Mouse (Mus musculus) CH12.LX (cell line): ENCODE results near the gene Bdh1. TPM values are rescaled to one million over a fixed set of nuclear protein-coding genes. Genes with fewer than 3 reads are reported as not detected.

Experiments used
- DNase-seq: peaks from one replicate; pipeline ENCODE4 v3.0.0-alpha.2; 2013; ENCODE audit errors: extremely low read depth
- H3K27ac ChIP-seq: 2 replicates; pipeline ENCODE4 v1.5.1; 2012; ENCODE audit warnings: low read depth, mild to moderate bottlenecking, control low read depth, moderate library complexity; ENCODE audit not compliant: insufficient read depth
- H3K27me3 ChIP-seq: replicated peaks from 2 replicates; pipeline ENCODE3; 2012; ENCODE audit warnings: inconsistent platforms
- H3K36me3 ChIP-seq, 2 experiments: replicated peaks in 1 of 2; 2 replicates each; pipeline versions ENCODE3 to v1.6.1; 2012; ENCODE audit warnings: inconsistent platforms in 1 of 2, low read length in 1 of 2, mild to moderate bottlenecking in 1 of 2, mixed read lengths in 1 of 2, moderate library complexity in 1 of 2; ENCODE audit not compliant: control insufficient read depth in 1 of 2, insufficient read depth in 1 of 2
- H3K4me1 ChIP-seq, 2 experiments: 2 replicates each; pipeline ENCODE4 v1.6.1; 2012; ENCODE audit warnings: inconsistent platforms in 1 of 2, moderate library complexity in 1 of 2; ENCODE audit not compliant: insufficient read depth in 2 of 2, control insufficient read depth in 1 of 2
- H3K4me2 ChIP-seq: 2 replicates; pipeline ENCODE4 v1.6.1; 2012; ENCODE audit warnings: low read depth, mild to moderate bottlenecking, control low read depth; ENCODE audit not compliant: poor library complexity, insufficient read depth, severe bottlenecking
- H3K4me3 ChIP-seq, 3 experiments: fragments of 150-350 bp in 1 of 3; sonication (generic) in 1 of 3; replicated peaks in 1 of 3; 2 replicates each; pipeline versions ENCODE3 to v1.5.1; 2011 to 2012; ENCODE audit warnings: low read depth in 2 of 3, low read length in 2 of 3, mild to moderate bottlenecking in 2 of 3, moderate library complexity in 2 of 3, control low read depth in 1 of 3, improper control_type of control experiment in 1 of 3, inconsistent platforms in 1 of 3, mixed read lengths in 1 of 3; ENCODE audit not compliant: poor library complexity in 1 of 3
- H3K79me2 ChIP-seq: replicated peaks from 2 replicates; pipeline ENCODE4 v1.6.1; 2012; ENCODE audit warnings: mild to moderate bottlenecking, moderate library complexity; ENCODE audit not compliant: control insufficient read depth, poor library complexity, insufficient read depth, severe bottlenecking; ENCODE audit errors: extremely low read depth
- H3K9ac ChIP-seq: 2 replicates; pipeline ENCODE4 v1.6.1; 2012; ENCODE audit warnings: low read depth, mild to moderate bottlenecking, control low read depth, moderate library complexity; ENCODE audit not compliant: insufficient read depth
- H3K9me3 ChIP-seq: replicated peaks from 2 replicates; pipeline ENCODE3; 2012; ENCODE audit warnings: low read length, inconsistent platforms, mixed read lengths
- BHLHE40 ChIP-seq: IDR thresholded peaks from 2 replicates; pipeline ENCODE4 v1.6.1; 2011; ENCODE audit warnings: mild to moderate bottlenecking, low read depth, low read length, improper control_type of control experiment
- CTCF ChIP-seq, 2 experiments: IDR thresholded peaks in 1 of 2; conservative IDR thresholded peaks in 1 of 2; 2 replicates each; pipeline ENCODE4 v1.5.1; 2011 to 2012; ENCODE audit warnings: low read depth in 2 of 2, low read length in 2 of 2, improper control_type of control experiment in 1 of 2, inconsistent platforms in 1 of 2, mild to moderate bottlenecking in 1 of 2, moderate library complexity in 1 of 2
- EP300 ChIP-seq: IDR thresholded peaks from 2 replicates; pipeline ENCODE4 v1.6.1; 2011; ENCODE audit warnings: low read length, improper control_type of control experiment
- HCFC1 ChIP-seq: IDR thresholded peaks from 2 replicates; pipeline ENCODE4 v1.6.1; 2012; ENCODE audit warnings: low read depth, mild to moderate bottlenecking, inconsistent platforms, low read length, improper control_type of control experiment
- IRF4 ChIP-seq: IDR thresholded peaks from 2 replicates; pipeline ENCODE4 v1.6.1; 2014; ENCODE audit warnings: low read depth, mild to moderate bottlenecking, inconsistent platforms, low read length, improper control_type of control experiment
- MXI1 ChIP-seq: IDR thresholded peaks from 2 replicates; pipeline ENCODE4 v1.6.1; 2011; ENCODE audit warnings: mild to moderate bottlenecking, low read depth, low read length, improper control_type of control experiment
- MYC ChIP-seq: IDR thresholded peaks from 2 replicates; pipeline ENCODE4 v1.6.1; 2011; ENCODE audit warnings: low read depth, mild to moderate bottlenecking, improper control_type of control experiment, low read length
- NELFE ChIP-seq: IDR thresholded peaks from 2 replicates; pipeline ENCODE4 v1.6.1; 2011; ENCODE audit warnings: low read depth, low read length, improper control_type of control experiment
- NRF1 ChIP-seq: IDR thresholded peaks from 2 replicates; pipeline ENCODE4 v1.6.1; 2014; ENCODE audit warnings: low read depth, mild to moderate bottlenecking, inconsistent platforms, low read length, improper control_type of control experiment, moderate library complexity
- PAX5 ChIP-seq: IDR thresholded peaks from 2 replicates; pipeline ENCODE4 v1.6.1; 2012; ENCODE audit warnings: low read length, inconsistent platforms, mixed read lengths
- POLR2A ChIP-seq: IDR thresholded peaks from 2 replicates; pipeline ENCODE4 v1.6.1; 2011; ENCODE audit warnings: low read depth, mild to moderate bottlenecking, improper control_type of control experiment, low read length
- POLR2AphosphoS2 ChIP-seq: IDR thresholded peaks from 2 replicates; pipeline ENCODE4 v1.6.1; 2011; ENCODE audit warnings: low read depth, low read length, improper control_type of control experiment
- RAD21 ChIP-seq: IDR thresholded peaks from 2 replicates; pipeline ENCODE4 v1.6.1; 2011; ENCODE audit warnings: low read depth, mild to moderate bottlenecking, low read length, improper control_type of control experiment, moderate library complexity
- SMC3 ChIP-seq: IDR thresholded peaks from 2 replicates; pipeline ENCODE4 v1.6.1; 2011; ENCODE audit warnings: low read depth, low read length, improper control_type of control experiment
- TBP ChIP-seq: conservative IDR thresholded peaks from 2 replicates; pipeline ENCODE4 v1.6.1; 2011; ENCODE audit warnings: low read depth, low read length, improper control_type of control experiment
- UBTF ChIP-seq: IDR thresholded peaks from 2 replicates; pipeline ENCODE4 v1.6.1; 2012; ENCODE audit warnings: low read depth, mild to moderate bottlenecking, inconsistent platforms, low read length, improper control_type of control experiment, moderate library complexity
- USF2 ChIP-seq: conservative IDR thresholded peaks from 2 replicates; pipeline ENCODE4 v1.6.1; 2011; ENCODE audit warnings: low read depth, low read length, improper control_type of control experiment
- ZC3H11A ChIP-seq: IDR thresholded peaks from 2 replicates; pipeline ENCODE4 v1.6.1; 2012; ENCODE audit warnings: low read depth, mild to moderate bottlenecking, inconsistent platforms, low read length, improper control_type of control experiment
- ZKSCAN1 ChIP-seq: IDR thresholded peaks from 2 replicates; pipeline ENCODE4 v1.6.1; 2012; ENCODE audit warnings: low read depth, inconsistent platforms, low read length, improper control_type of control experiment, borderline replicate concordance
- dilution Hi-C: fragments of 300-500 bp; cut with MboI; formaldehyde crosslinking; loops from 2 replicates; pipeline ENCODE4 v1.14.3; 2020; ENCODE audit warnings: low sequenced_read_pairs; ENCODE audit not compliant: extremely low pct_unique_long_range_greater_than_20kb, extremely low pct_ligation_motif_present
- in situ Hi-C: fragments of 300-500 bp; cut with MboI; formaldehyde crosslinking; loops from 3 replicates; pipeline ENCODE4 v1.14.3; 2019; ENCODE audit warnings: low sequenced_read_pairs, low pct_ligation_motif_present, low pct_unique_long_range_greater_than_20kb, mixed read lengths
- polyA plus RNA-seq: library from polyadenylated mRNA; unstranded; fragments of >175 nt; gene quantifications from 2 replicates; pipeline ENCODE4 v1.2.1, GENCODE M21; 2012; ENCODE audit warnings: low read depth; ENCODE audit not compliant: insufficient read length
- total RNA-seq, 2 experiments: library from RNA; depleted of rRNA; stranded (reverse); fragments of 300-350 nt in 1 of 2; fragments of >200 nt in 1 of 2; gene quantifications; 2 replicates each; pipeline ENCODE4 v1.2.3; 2012 to 2014

The Bdh1 gene
- total and polyA plus RNA-seq, 3 experiments, result 37.9 to 110 (median 54.3) TPM

GRCm38 (mm10) chr16:31464953-31465352 is 42.9 kb downstream of the Bdh1 start:
- in situ Hi-C loops, result no loop called here

GRCm38 (mm10) chr16:31465630-31466029 is 43.5 kb downstream of the Bdh1 start:
- no peak overlapping the region for H3K4me3 ChIP-seq
- peak; percentile 67 for DNase-seq
- no peak overlapping the region for H3K9ac ChIP-seq
- H3K36me3 ChIP-seq, result no peaks in the 10 kb centered on the region
- no peak for TF ChIP-seq NRF1
- no peak for TF ChIP-seq PAX5
- TF ChIP-seq SMC3, result peak; percentile 90
- no peak for TF ChIP-seq MYC
- TF ChIP-seq HCFC1, result no peak
- TF ChIP-seq RAD21, result peak; percentile 87
- no peak for TF ChIP-seq USF2
- TF ChIP-seq BHLHE40, result no peak
- TF ChIP-seq TBP, result no peak
- TF ChIP-seq NELFE, result no peak
- TF ChIP-seq ZC3H11A, result peak; percentile 56; the same call in 1 of the 2 replicates
- no peak for TF ChIP-seq MXI1
- TF ChIP-seq POLR2AphosphoS2, result no peak
- 0 out of 2 replicates have a peak, but pooled peaks have one; percentile 17 for TF ChIP-seq IRF4
- TF ChIP-seq UBTF, result no peak
- TF ChIP-seq POLR2A, result no peak
- no peak for TF ChIP-seq ZKSCAN1
- TF ChIP-seq EP300, result no peak
- TF ChIP-seq CTCF (conservative IDR thresholded peaks at IDR 0.05 in 1 of 2, IDR thresholded peaks at IDR 0.05 in 1 of 2; ENCODE audit: low read depth in 2 of 2, low read length in 2 of 2), result peak; percentile 24 to 83; a peak in 3 of 4 replicates
- peaks cover 0 to 9% of the 10 kb centered on the region in 2 experiments; a peak in 2 of 4 replicates for H3K4me1 ChIP-seq
- H3K27me3 ChIP-seq, result no peaks in the 10 kb centered on the region
- no peaks in the 10 kb centered on the region for H3K79me2 ChIP-seq
- in situ Hi-C loops (no loop called here), dilution Hi-C loops (no loop called here)
- H3K27ac ChIP-seq, result no peak overlapping the region
- H3K9me3 ChIP-seq, result peaks cover 5% of the 10 kb centered on the region
- no peak overlapping the region for H3K4me2 ChIP-seq

More at GRCm38 (mm10) chr16:31464953-31465352, 42.9 kb downstream of the Bdh1 start:
- 0 out of 2 replicates have a peak, but pooled peaks have one; percentile 1 for TF ChIP-seq NELFE
- TF ChIP-seq EP300, result no peak
- TF ChIP-seq, all 38 proteins: peak for 1
- no peak overlapping the region for H3K4me2 ChIP-seq
- DNase-seq, result peak; percentile 31
- H3K9ac ChIP-seq, result no peak overlapping the region
- H3K36me3 ChIP-seq, result no peaks in the 10 kb centered on the region
- H3K4me1 ChIP-seq, result peaks cover 0 to 11% of the 10 kb centered on the region in 2 experiments; a peak in 2 of 4 replicates
- no peak overlapping the region for H3K27ac ChIP-seq
- peaks cover 5% of the 10 kb centered on the region for H3K9me3 ChIP-seq
- H3K4me3 ChIP-seq, result no peak overlapping the region
- no peaks in the 10 kb centered on the region for H3K79me2 ChIP-seq
- H3K27me3 ChIP-seq, result no peaks in the 10 kb centered on the region
- dilution Hi-C loops, result no loop called here
